ENCODE assay signal across 17 mouse cellular contexts in the genomic region with DNA sequence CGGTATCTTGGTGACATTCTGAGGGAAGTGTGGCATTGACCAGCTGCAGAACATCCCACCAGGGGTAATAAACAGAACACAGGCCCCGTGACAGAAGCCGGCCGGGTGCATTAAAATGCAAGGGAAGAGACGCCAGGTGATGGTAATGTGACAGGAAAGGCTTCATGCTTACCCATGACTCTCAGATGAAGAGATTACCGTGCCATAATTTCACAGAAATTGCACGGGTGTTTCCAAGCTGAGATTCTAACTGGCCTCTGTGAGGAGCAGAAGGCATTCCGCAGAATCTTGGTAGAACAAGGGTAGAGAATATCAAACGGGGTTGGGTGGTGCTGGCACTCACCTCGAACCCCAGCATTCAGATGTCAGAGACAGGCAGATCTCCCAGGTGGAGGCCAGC.
"Had no signal": no experiment of that assay in that cellular context is flagged by ENCODE, and none has a peak within 500 bp of the region (broad histone marks: within the 10 kb centered on the region; RNA-seq: fewer than 3 reads in every experiment).

No protein-coding gene starts in this region.

- H3K27me3 ChIP-seq: liver, embryonic 15.5 days; neural tube, embryonic 13.5 days had no signal

- H3K9ac ChIP-seq: liver, embryonic 15.5 days; neural tube, embryonic 13.5 days had no signal

- H3K36me3 ChIP-seq: limb, embryonic 10.5 days; liver, embryonic 15.5 days; midbrain, embryonic 10.5 days; neural tube, embryonic 13.5 days had no signal

- H3K27ac ChIP-seq: layer of hippocampus, adult 2 months; left cerebral cortex, adult 2 months; limb, embryonic 10.5 days; liver, embryonic 15.5 days; neural tube, embryonic 13.5 days had no signal

- ATAC-seq: lung, postnatal 0 days had no signal

- DNase-seq: kidney, adult 18-20 months; kidney, postnatal 10 days; kidney, postnatal 4 days; lung, adult 2 months; lung, postnatal 4 days; midbrain, embryonic 14.5 days; retina, postnatal 1 day; right cerebral cortex, postnatal 4 days; spleen, adult 18-20 months had no signal

- H3K4me3 ChIP-seq: layer of hippocampus, adult 2 months; left cerebral cortex, adult 2 months; limb, embryonic 10.5 days; liver, embryonic 15.5 days; midbrain, embryonic 10.5 days; neural tube, embryonic 13.5 days had no signal

- H3K9me3 ChIP-seq: limb, embryonic 10.5 days; liver, embryonic 15.5 days; midbrain, embryonic 10.5 days; neural tube, embryonic 13.5 days had no signal

- H3K4me2 ChIP-seq: liver, embryonic 11.5 days; liver, embryonic 15.5 days; neural tube, embryonic 13.5 days had no signal

- H3K4me1 ChIP-seq: liver, embryonic 15.5 days had no signal
